Mouse (Mus musculus): ENCODE measurements around the gene Gm49373.
"Not testable (repeated sequence)": the region's sequence is repeated elsewhere in the genome, so short reads cannot be mapped to it uniquely, and the experiment has no call there.

Gene Gm49373

DNA sequence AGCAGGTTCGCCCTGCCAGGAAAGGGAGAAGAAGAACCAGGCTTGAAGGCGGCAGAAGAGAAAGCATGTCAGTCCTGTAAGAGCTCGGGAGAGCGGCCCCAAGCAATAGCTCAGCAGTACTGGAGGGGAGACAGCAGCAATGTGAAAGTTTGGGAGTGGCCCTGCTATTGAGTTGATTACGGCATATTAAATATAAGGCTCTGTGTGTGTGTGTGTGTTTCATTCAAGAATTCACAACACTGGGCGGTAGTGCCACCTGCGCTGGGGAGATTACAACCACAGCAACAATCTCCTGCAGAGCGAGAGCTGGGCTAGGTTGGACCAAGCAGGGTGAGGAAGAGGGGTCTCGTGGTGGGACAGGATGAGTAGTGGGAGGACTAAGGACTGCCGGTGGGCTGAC is 21.3 kb downstream of the Gm49373 start:
- no peaks in the 10 kb centered on the region for H3K36me3 ChIP-seq (ENCODE audit: insufficient read depth, low read length)
- H3K4me3 ChIP-seq (replicated peaks; ENCODE audit: low read length) = no peak overlapping the region
- no peaks in the 10 kb centered on the region for H3K4me1 ChIP-seq (replicated peaks; ENCODE audit: low read depth, low read length)
- peaks cover 20% of the 10 kb centered on the region for H3K27me3 ChIP-seq (ENCODE audit: insufficient read depth, low read length)
- TF ChIP-seq CTCF (conservative IDR thresholded peaks at IDR 0.05; ENCODE audit: low read length) = no peak
- no peak for TF ChIP-seq POU5F1 (IDR thresholded peaks at IDR 0.05; ENCODE audit: borderline replicate concordance, low read length)
- TF ChIP-seq NANOG (IDR thresholded peaks at IDR 0.05; ENCODE audit: borderline replicate concordance, low read length) = no peak
- no peaks in the 10 kb centered on the region for H3K9me3 ChIP-seq (ENCODE audit: low read length)

DNA sequence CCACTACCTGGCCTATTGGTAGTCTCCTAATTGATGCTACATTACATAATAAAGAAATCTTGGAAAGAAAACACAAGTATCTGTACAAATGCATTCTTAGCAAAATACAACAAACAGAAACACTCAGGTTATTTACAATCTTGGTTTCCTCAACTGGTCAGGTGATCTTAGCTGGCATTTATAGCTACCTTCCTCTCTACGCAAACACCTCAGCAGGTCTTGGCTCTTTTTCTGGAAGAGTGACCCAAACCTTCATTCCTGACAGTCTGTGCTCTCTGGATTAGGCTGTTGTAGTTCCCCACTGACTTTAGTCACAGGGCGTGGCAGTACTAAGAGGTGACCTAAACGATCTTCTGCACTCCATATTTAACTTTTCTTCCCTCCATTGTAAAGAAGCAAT is 27.7 kb downstream of the Gm49373 start:
- no peaks in the 10 kb centered on the region for H3K9me3 ChIP-seq (ENCODE audit: low read length)
- H3K4me3 ChIP-seq (replicated peaks; ENCODE audit: low read length) = no peak overlapping the region
- peaks cover 7% of the 10 kb centered on the region for H3K27me3 ChIP-seq (ENCODE audit: insufficient read depth, low read length)
- TF ChIP-seq CTCF (conservative IDR thresholded peaks at IDR 0.05; ENCODE audit: low read length) = no peak
- TF ChIP-seq POU5F1 (IDR thresholded peaks at IDR 0.05; ENCODE audit: borderline replicate concordance, low read length) = no peak
- TF ChIP-seq NANOG (IDR thresholded peaks at IDR 0.05; ENCODE audit: borderline replicate concordance, low read length) = no peak
- H3K36me3 ChIP-seq (ENCODE audit: insufficient read depth, low read length) = no peaks in the 10 kb centered on the region
- peaks cover 13% of the 10 kb centered on the region; the same call in 1 of the 2 replicates for H3K4me1 ChIP-seq (replicated peaks; ENCODE audit: low read depth, low read length)

DNA sequence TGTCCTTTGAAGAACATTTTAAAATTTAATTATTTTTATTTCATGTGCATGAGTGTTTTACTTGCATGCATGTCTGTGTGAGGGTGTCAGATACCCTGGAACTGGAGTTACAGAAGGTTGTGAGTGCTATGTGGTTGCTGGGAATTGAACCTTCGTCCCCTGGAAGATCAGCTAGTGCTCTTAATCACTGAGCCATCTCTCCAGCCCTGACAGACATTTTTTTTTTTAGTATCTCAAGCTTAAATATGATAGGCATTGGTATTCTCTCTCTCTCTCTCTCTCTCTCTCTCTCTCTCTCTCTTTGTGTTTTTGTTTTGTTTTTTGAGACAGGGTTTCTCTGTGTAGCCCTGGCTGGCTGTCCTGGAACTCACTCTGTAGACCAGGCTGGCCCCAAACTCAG is 28.1 kb downstream of the Gm49373 start:
- not testable (repeated sequence) for H3K36me3 ChIP-seq (ENCODE audit: insufficient read depth, low read length); H3K9me3 ChIP-seq (ENCODE audit: low read length); H3K4me3 ChIP-seq (replicated peaks; ENCODE audit: low read length)
- H3K27me3 ChIP-seq (ENCODE audit: insufficient read depth, low read length) = peaks cover 11% of the 10 kb centered on the region
- H3K4me1 ChIP-seq (replicated peaks; ENCODE audit: low read depth, low read length) = peaks cover 13% of the 10 kb centered on the region; the same call in 1 of the 2 replicates

DNA sequence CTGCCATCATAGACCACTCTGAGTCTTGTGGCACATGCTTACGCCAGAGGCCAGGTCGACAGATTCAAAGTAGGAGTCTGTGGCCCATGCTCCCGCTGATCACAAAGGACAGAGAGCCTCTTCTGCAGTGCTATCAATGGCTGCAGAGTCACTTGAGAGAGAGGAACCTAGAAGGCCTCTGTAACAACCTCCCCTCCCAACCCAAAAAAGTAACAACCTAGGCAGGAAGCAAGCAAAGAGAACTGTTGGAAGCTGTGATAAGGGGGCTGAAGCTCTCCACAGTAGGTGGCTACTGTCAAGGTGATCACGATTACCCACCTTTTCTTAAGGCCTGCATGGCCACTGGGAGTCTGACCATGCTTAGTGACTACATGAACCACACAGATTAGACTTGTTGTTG is 29.3 kb downstream of the Gm49373 start:
- Histone ChIP-seq H3K4me1 (replicated peaks; ENCODE audit: low read depth, low read length) (peaks cover 16% of the 10 kb centered on the region; the same call in 1 of the 2 replicates), H3K4me3 (replicated peaks; ENCODE audit: low read length) (no peak overlapping the region), H3K27me3 (ENCODE audit: insufficient read depth, low read length) (peaks cover 23% of the 10 kb centered on the region), H3K36me3 (ENCODE audit: insufficient read depth, low read length) (no peaks in the 10 kb centered on the region), H3K9me3 (ENCODE audit: low read length) (no peaks in the 10 kb centered on the region)
- TF ChIP-seq POU5F1 (IDR thresholded peaks at IDR 0.05; ENCODE audit: borderline replicate concordance, low read length) (no peak), CTCF (conservative IDR thresholded peaks at IDR 0.05; ENCODE audit: low read length) (no peak), NANOG (IDR thresholded peaks at IDR 0.05; ENCODE audit: borderline replicate concordance, low read length) (no peak)

DNA sequence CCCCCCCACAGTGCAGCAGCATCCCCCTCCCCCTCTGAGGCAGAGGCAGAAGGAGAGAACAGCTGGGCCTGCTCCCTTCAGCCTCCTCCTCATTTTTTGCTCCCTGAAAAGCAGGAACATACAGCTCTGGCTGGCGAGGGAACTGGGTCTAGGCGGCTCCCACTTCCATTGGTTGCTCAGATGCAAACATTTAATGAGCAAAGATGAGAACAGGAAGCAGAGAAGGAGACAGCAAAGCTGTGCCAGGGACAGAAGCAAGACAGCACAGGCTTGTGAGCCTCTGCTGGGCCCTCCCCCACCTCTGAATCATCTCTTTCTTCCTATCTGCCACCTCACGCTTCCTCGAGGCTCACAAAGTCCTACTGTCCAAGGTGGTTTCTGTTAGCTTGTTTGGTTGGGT is 31.6 kb downstream of the Gm49373 start:
- TF ChIP-seq POU5F1 (IDR thresholded peaks at IDR 0.05; ENCODE audit: borderline replicate concordance, low read length) = no peak
- no peak for TF ChIP-seq NANOG (IDR thresholded peaks at IDR 0.05; ENCODE audit: borderline replicate concordance, low read length)
- no peak for TF ChIP-seq CTCF (conservative IDR thresholded peaks at IDR 0.05; ENCODE audit: low read length)
- Histone ChIP-seq H3K27me3 (ENCODE audit: insufficient read depth, low read length) (peaks cover 44% of the 10 kb centered on the region), H3K4me3 (replicated peaks; ENCODE audit: low read length) (no peak overlapping the region), H3K4me1 (replicated peaks; ENCODE audit: low read depth, low read length) (peaks cover 37% of the 10 kb centered on the region), H3K9me3 (ENCODE audit: low read length) (no peaks in the 10 kb centered on the region), H3K36me3 (ENCODE audit: insufficient read depth, low read length) (no peaks in the 10 kb centered on the region)

DNA sequence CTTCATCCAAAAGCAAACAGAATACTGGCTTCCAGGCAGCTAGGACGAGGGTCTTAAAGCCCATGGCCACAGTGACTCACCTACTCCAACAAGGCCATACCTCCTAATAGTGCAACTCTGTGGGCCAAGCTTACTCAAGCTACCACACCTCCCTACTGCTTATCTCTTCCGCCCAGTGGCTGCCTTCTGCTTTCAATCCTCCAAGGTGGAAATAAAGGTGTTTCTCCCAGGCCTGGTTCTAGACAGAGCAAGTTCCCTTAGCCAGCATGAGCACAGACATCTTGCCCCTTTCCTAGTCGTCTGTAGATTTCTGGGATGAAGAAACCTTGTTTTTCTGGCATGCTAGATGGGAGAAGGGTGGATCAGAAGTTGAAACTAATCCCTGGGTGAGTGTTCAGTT is 33.1 kb downstream of the Gm49373 start:
- no peaks in the 10 kb centered on the region for H3K36me3 ChIP-seq (ENCODE audit: insufficient read depth, low read length)
- H3K9me3 ChIP-seq (ENCODE audit: low read length) = no peaks in the 10 kb centered on the region
- peaks cover 59% of the 10 kb centered on the region for H3K27me3 ChIP-seq (ENCODE audit: insufficient read depth, low read length)
- H3K4me3 ChIP-seq (replicated peaks; ENCODE audit: low read length) = no peak overlapping the region
- no peak for TF ChIP-seq CTCF (conservative IDR thresholded peaks at IDR 0.05; ENCODE audit: low read length)
- no peak for TF ChIP-seq POU5F1 (IDR thresholded peaks at IDR 0.05; ENCODE audit: borderline replicate concordance, low read length)
- TF ChIP-seq NANOG (IDR thresholded peaks at IDR 0.05; ENCODE audit: borderline replicate concordance, low read length) = no peak
- H3K4me1 ChIP-seq (replicated peaks; ENCODE audit: low read depth, low read length) = peaks cover 48% of the 10 kb centered on the region

DNA sequence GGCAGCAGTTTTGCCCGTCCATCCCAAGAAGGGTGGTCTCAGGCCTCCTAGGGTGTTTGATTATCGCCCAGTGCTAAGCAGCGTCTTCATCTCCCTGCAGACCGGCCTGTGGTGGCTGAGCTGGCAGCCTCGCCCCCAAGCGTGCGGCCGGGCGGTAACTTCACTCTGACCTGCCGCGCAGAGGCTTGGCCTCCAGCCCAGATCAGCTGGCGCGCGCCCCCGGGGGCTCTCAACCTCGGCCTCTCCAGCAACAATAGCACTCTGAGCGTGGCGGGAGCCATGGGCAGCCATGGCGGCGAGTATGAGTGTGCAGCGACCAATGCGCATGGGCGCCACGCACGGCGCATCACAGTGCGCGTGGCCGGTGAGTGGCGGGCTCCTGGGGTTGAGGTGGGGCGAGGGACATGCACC is 35.4 kb downstream of the Gm49373 start:
- peaks cover 79% of the 10 kb centered on the region for H3K27me3 ChIP-seq (ENCODE audit: insufficient read depth, low read length)

DNA sequence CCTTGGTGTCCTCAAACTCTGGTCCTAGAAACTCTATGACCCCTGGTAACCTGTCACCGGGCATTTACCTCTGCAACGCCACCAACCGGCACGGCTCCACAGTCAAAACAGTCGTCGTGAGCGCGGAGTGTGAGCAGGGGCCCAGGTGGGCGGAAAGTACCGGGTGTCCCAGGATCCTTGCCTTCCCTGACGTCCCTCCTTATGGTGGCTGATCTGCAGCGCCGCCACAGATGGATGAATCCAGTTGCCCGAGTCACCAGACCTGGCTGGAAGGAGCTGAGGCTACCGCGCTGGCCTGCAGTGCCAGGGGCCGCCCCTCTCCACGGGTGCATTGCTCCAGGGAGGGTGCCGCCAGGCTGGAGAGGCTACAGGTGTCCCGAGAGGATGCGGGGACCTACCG is 36.2 kb downstream of the Gm49373 start:
- TF ChIP-seq POU5F1 (IDR thresholded peaks at IDR 0.05; ENCODE audit: borderline replicate concordance, low read length) (no peak), CTCF (conservative IDR thresholded peaks at IDR 0.05; ENCODE audit: low read length) (no peak), NANOG (IDR thresholded peaks at IDR 0.05; ENCODE audit: borderline replicate concordance, low read length) (no peak)
- no peaks in the 10 kb centered on the region for H3K36me3 ChIP-seq (ENCODE audit: insufficient read depth, low read length)
- H3K4me3 ChIP-seq (replicated peaks; ENCODE audit: low read length) = peak overlapping the region; percentile 72
- H3K9me3 ChIP-seq (ENCODE audit: low read length) = no peaks in the 10 kb centered on the region
- peaks cover 72% of the 10 kb centered on the region for H3K4me1 ChIP-seq (replicated peaks; ENCODE audit: low read depth, low read length)
- H3K27me3 ChIP-seq (ENCODE audit: insufficient read depth, low read length) = peaks cover 87% of the 10 kb centered on the region

More for the DNA sequence above, 35.4 kb downstream of the Gm49373 start:
- Histone ChIP-seq H3K4me3 (replicated peaks; ENCODE audit: low read length) (peak overlapping the region; percentile 72), H3K4me1 (replicated peaks; ENCODE audit: low read depth, low read length) (peaks cover 68% of the 10 kb centered on the region), H3K9me3 (ENCODE audit: low read length) (no peaks in the 10 kb centered on the region), H3K36me3 (ENCODE audit: insufficient read depth, low read length) (no peaks in the 10 kb centered on the region)
- TF ChIP-seq CTCF (conservative IDR thresholded peaks at IDR 0.05; ENCODE audit: low read length) (no peak), NANOG (IDR thresholded peaks at IDR 0.05; ENCODE audit: borderline replicate concordance, low read length) (no peak), POU5F1 (IDR thresholded peaks at IDR 0.05; ENCODE audit: borderline replicate concordance, low read length) (no peak)

DNA sequence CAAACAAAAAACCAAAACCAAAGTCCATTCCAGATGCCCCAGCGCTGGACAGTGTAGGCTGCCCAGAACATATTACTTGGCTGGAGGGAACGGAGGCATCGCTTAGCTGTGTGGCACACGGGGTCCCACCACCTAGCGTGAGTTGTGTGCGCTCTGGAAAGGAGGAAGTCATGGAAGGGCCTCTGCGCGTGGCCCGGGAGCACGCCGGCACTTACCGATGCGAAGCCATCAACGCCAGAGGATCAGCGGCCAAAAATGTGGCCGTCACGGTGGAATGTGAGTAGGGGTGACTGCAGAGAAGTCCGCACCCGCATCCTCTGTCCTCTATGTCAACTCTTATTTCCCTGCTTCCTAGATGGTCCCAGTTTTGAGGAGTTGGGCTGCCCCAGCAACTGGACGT is 36.7 kb downstream of the Gm49373 start:
- Histone ChIP-seq H3K9me3 (ENCODE audit: low read length) (no peaks in the 10 kb centered on the region), H3K27me3 (ENCODE audit: insufficient read depth, low read length) (peaks cover 87% of the 10 kb centered on the region)
- TF ChIP-seq CTCF (conservative IDR thresholded peaks at IDR 0.05; ENCODE audit: low read length) = no peak
- TF ChIP-seq POU5F1 (IDR thresholded peaks at IDR 0.05; ENCODE audit: borderline replicate concordance, low read length) = no peak
- no peak for TF ChIP-seq NANOG (IDR thresholded peaks at IDR 0.05; ENCODE audit: borderline replicate concordance, low read length)

More for the DNA sequence above, 36.7 kb downstream of the Gm49373 start:
- peak overlapping the region; percentile 72 for H3K4me3 ChIP-seq (replicated peaks; ENCODE audit: low read length)
- H3K4me1 ChIP-seq (replicated peaks; ENCODE audit: low read depth, low read length) = peaks cover 72% of the 10 kb centered on the region
- H3K36me3 ChIP-seq (ENCODE audit: insufficient read depth, low read length) = no peaks in the 10 kb centered on the region
